Mouse (Mus musculus) heart, adult 2 months (tissue): Measurements from ENCODE around the gene Supt16. TPM values are rescaled to one million over a fixed set of nuclear protein-coding genes. Genes with fewer than 3 reads are reported as not detected.

Experiments used
- DNase-seq, 2 experiments: peaks; one replicate each; pipeline ENCODE4 v3.0.0; 2021
- H3K27ac ChIP-seq: fragments of 200-600 bp; 2 replicates; pipeline ENCODE4 v1.8.1; 2022
- H3K27me3 ChIP-seq: fragments of 200-500 bp; 2 replicates; pipeline ENCODE4 v1.6.1; 2012; ENCODE audit warnings: mild to moderate bottlenecking, low read length, inconsistent platforms, mixed read lengths; ENCODE audit not compliant: control insufficient read depth, insufficient read depth
- H3K36me3 ChIP-seq: fragments of 200-500 bp; 2 replicates; pipeline ENCODE4 v1.6.1; 2012; ENCODE audit warnings: low read length, inconsistent platforms; ENCODE audit not compliant: control insufficient read depth, insufficient read depth
- H3K4me1 ChIP-seq: fragments of 200-500 bp; 2 replicates; pipeline ENCODE4 v1.6.1; 2011; ENCODE audit warnings: low read length; ENCODE audit not compliant: control insufficient read depth, insufficient read depth
- H3K4me3 ChIP-seq: fragments of 200-600 bp; 2 replicates; pipeline ENCODE4 v1.8.1; 2022
- H3K79me2 ChIP-seq: fragments of 200-500 bp; replicated peaks from 2 replicates; pipeline ENCODE4 v1.6.1; 2012; ENCODE audit warnings: mild to moderate bottlenecking, inconsistent platforms, low read length, moderate library complexity, mixed read lengths; ENCODE audit not compliant: control insufficient read depth, insufficient read depth
- H3K9ac ChIP-seq: fragments of 200-500 bp; 2 replicates; pipeline ENCODE4 v1.6.1; 2012; ENCODE audit warnings: low read depth, mild to moderate bottlenecking, control low read depth, inconsistent platforms, low read length, mixed read lengths
- CTCF ChIP-seq: fragments of 200-600 bp; IDR thresholded peaks from 2 replicates; pipeline ENCODE4 v1.8.1; 2022; ENCODE audit warnings: antibody characterized with exemption, mild to moderate bottlenecking, moderate library complexity
- EP300 ChIP-seq: fragments of 200-500 bp; IDR thresholded peaks from 2 replicates; pipeline ENCODE4 v1.6.1; 2011; ENCODE audit warnings: low read depth, low read length, control low read depth; ENCODE audit not compliant: insufficient read depth
- POLR2A ChIP-seq: fragments of 200-500 bp; IDR thresholded peaks from 2 replicates; pipeline ENCODE4 v1.6.1; 2011; ENCODE audit warnings: mild to moderate bottlenecking, low read depth, low read length, control low read depth; ENCODE audit not compliant: insufficient read depth
- WGBS: fragments of 180-500 bp; shearing (Covaris S2); methylation state at CpG from one replicate; pipeline ENCODE4 v1.1.7; 2018; 5-methylcytosine and 5-hydroxymethylcytosine counted together
- intact Hi-C: fragments of 180-260 bp; cut with DNase I; formaldehyde crosslinking; loops from one replicate; pipeline ENCODE4 v1.15.1; 2025
- long read RNA-seq: library from polyadenylated mRNA; stranded (forward); transcript quantifications from one replicate; pipeline ENCODE4 v2.0.0, GENCODE M21; 2021
- polyA plus RNA-seq: library from polyadenylated mRNA; depleted of rRNA; stranded (reverse); fragments of >200 nt; gene quantifications from 2 replicates; pipeline ENCODE4 v1.2.3, GENCODE M21; 2012; rRNA removed
- total RNA-seq, 2 experiments: library from RNA; stranded (reverse); gene quantifications; 2 replicates each; pipeline ENCODE4 v1.2.3; 2021

The Supt16 gene
- 10 to 100 TPM; 23.9 to 24.7 TPM for total RNA-seq
- polyA plus RNA-seq, result 5.3 and 8.8 TPM in 2 replicates
- long read RNA-seq, partial matches to known transcripts, result 2 of 2 reads
- long read RNA-seq, other reads (novel, unspliced or antisense), result 0 of 2 reads

- DNase-seq, result peak; percentile 88 to 89
- Histone ChIP-seq H3K27me3 (no peaks in the 10 kb centered on the region), H3K27ac (peak within 1 kb of the TSS; percentile 95), H3K9ac (peak within 1 kb of the TSS; percentile 90), H3K4me1 (peaks cover 1% of the 10 kb centered on the region; the same call in 1 of the 2 replicates), H3K36me3 (no peaks in the 10 kb centered on the region; the same call in 1 of the 2 replicates), H3K4me3 (peak within 1 kb of the TSS; percentile 99), H3K79me2 (no peaks in the 10 kb centered on the region; the same call in 1 of the 2 replicates)
- TF ChIP-seq POLR2A (peak; percentile 57), CTCF (0 out of 2 replicates have a peak, but pooled peaks have one; percentile 3), EP300 (no peak)
- under 1% methylated on average over 59 of the region's 59 CpGs for WGBS
- intact Hi-C loops, result loop anchor here (5.0 to 10.0 kb wide), 6 partner anchors 45 to 293 kb away; partner anchors contain the start of genes Chd8 and Hnrnpc
Observed at GRCm38 (mm10) chr14:52197156-52197878, at the start of gene Supt16. TSS of gene Supt16 (minus strand) at chr14:52197416.

- Histone ChIP-seq H3K79me2 (peaks cover 8% of the 10 kb centered on the region), H3K27me3 (no peaks in the 10 kb centered on the region), H3K4me3 (no peak overlapping the region), H3K36me3 (peaks cover 4% of the 10 kb centered on the region), H3K4me1 (peaks cover 1% of the 10 kb centered on the region), H3K27ac (no peak overlapping the region), H3K9ac (no peak overlapping the region)
- intact Hi-C loops, result no loop called here
- no peak for DNase-seq
- 76% methylated on average over 4 of the region's 4 CpGs for WGBS
- TF ChIP-seq EP300, result no peak
- TF ChIP-seq CTCF, result no peak
- TF ChIP-seq POLR2A, result no peak
Observed at GRCm38 (mm10) chr14:52246129-52246528, 48.9 kb upstream of the Supt16 start.

- H3K4me1 ChIP-seq, result peaks cover 1% of the 10 kb centered on the region
- peaks cover 4% of the 10 kb centered on the region for H3K36me3 ChIP-seq
- H3K4me3 ChIP-seq, result peak overlapping the region; percentile 59
- peak overlapping the region; percentile 58 for H3K9ac ChIP-seq
- TF ChIP-seq EP300 (no peak), POLR2A (no peak), CTCF (no peak)
- DNase-seq, result no peak
- intact Hi-C loops, result loop anchor here (1.0 to 5.0 kb wide), 4 partner anchors 13 to 63 kb away; partner anchors contain the start of genes Chd8, Mettl3 and Supt16
- H3K27me3 ChIP-seq, result no peaks in the 10 kb centered on the region
- H3K79me2 ChIP-seq, result peaks cover 5% of the 10 kb centered on the region
- 7% methylated on average over 7 of the region's 7 CpGs for WGBS
- H3K27ac ChIP-seq, result peak overlapping the region; percentile 66
Observed at GRCm38 (mm10) chr14:52244690-52245042, 47.5 kb upstream of the Supt16 start.

GRCm38 (mm10) chr14:52244041-52244689 lies 46.9 kb upstream of the Supt16 start:
- H3K9ac ChIP-seq, result peak overlapping the region; percentile 64
- intact Hi-C loops, result loop anchor here (1.0 to 5.0 kb wide), 4 partner anchors 13 to 63 kb away; partner anchors contain the start of genes Chd8, Mettl3 and Supt16
- peak; percentile 98 to 100 for DNase-seq
- peak overlapping the region; percentile 59 for H3K4me3 ChIP-seq
- TF ChIP-seq EP300, result peak; percentile 64; the same call in 1 of the 2 replicates
- TF ChIP-seq CTCF, result no peak
- peak; percentile 68 for TF ChIP-seq POLR2A
- WGBS, result under 1% methylated on average over 32 of the region's 32 CpGs
- H3K36me3 ChIP-seq, result peaks cover 4% of the 10 kb centered on the region
- peaks cover 1% of the 10 kb centered on the region for H3K4me1 ChIP-seq
- H3K79me2 ChIP-seq, result peaks cover 5% of the 10 kb centered on the region
- H3K27me3 ChIP-seq, result no peaks in the 10 kb centered on the region
- peak overlapping the region; percentile 66 for H3K27ac ChIP-seq

GRCm38 (mm10) chr14:52236216-52236615 lies 39.0 kb upstream of the Supt16 start:
- no peak for TF ChIP-seq EP300
- no peak for DNase-seq
- Histone ChIP-seq H3K36me3 (peaks cover 6% of the 10 kb centered on the region), H3K9ac (no peak overlapping the region), H3K27me3 (no peaks in the 10 kb centered on the region), H3K27ac (no peak overlapping the region), H3K4me3 (no peak overlapping the region), H3K4me1 (no peaks in the 10 kb centered on the region), H3K79me2 (no peaks in the 10 kb centered on the region; the same call in 1 of the 2 replicates)
- 86% methylated on average over 1 of the region's 1 CpGs for WGBS
- intact Hi-C loops, result no loop called here
